Mouse (Mus musculus) testis, adult 2 months (tissue): ENCODE measurements around the gene Rflna.

Experiments
- CTCF ChIP-seq: fragments of 200-500 bp; IDR thresholded peaks from 2 replicates; pipeline ENCODE4 v1.5.1; 2012; ENCODE audit warnings: low read depth, mild to moderate bottlenecking, inconsistent platforms, low read length, moderate library complexity; ENCODE audit not compliant: control insufficient read depth, insufficient read depth, insufficient replicate concordance
- POLR2A ChIP-seq: fragments of 200-500 bp; IDR thresholded peaks from 2 replicates; pipeline ENCODE4 v1.6.1; 2012; ENCODE audit warnings: low read depth, mild to moderate bottlenecking, inconsistent platforms, low read length, moderate library complexity; ENCODE audit not compliant: control insufficient read depth

DNA sequence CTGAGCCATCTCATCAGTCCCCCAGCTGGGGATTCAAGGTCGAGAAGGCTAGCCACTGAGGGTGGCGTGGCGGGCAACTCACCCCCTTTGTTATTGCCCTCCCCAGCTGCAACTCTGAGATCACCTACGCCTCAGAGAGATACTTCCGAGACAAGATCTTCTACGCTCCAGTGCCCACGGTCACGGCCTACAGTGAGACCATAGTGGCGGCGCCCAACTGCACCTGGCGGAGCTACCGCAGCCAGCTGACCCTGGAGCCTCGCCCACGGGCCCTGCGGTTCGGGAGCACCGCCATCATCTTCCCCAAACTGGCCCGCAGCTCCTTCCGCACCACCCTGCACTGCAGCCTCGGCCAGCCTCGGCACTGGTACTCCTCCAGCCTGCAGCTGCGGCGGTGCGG, 8.1 kb downstream of the Rflna start:
- TF ChIP-seq CTCF (no peak), POLR2A (no peak)
